Mouse (Mus musculus) splenic B cell, adult 2 months (primary cell): ENCODE results near the gene Kirrel3.

ENCODE experiments used
- DNase-seq: peaks from one replicate; pipeline ENCODE4 v3.0.0-alpha.2; 2011; ENCODE audit warnings: low read depth, low spot score
- H3K27me3 ChIP-seq: 2 replicates; pipeline ENCODE4 v1.6.1; 2012; ENCODE audit warnings: mild to moderate bottlenecking, low read length, moderate library complexity, mixed read lengths; ENCODE audit not compliant: control insufficient read depth, poor library complexity, insufficient read depth, severe bottlenecking
- H3K36me3 ChIP-seq: 2 replicates; pipeline ENCODE4 v1.6.1; 2012; ENCODE audit warnings: mild to moderate bottlenecking, low read length, moderate library complexity, mixed read lengths; ENCODE audit not compliant: control insufficient read depth, poor library complexity, insufficient read depth, severe bottlenecking

The Kirrel3 gene

DNA sequence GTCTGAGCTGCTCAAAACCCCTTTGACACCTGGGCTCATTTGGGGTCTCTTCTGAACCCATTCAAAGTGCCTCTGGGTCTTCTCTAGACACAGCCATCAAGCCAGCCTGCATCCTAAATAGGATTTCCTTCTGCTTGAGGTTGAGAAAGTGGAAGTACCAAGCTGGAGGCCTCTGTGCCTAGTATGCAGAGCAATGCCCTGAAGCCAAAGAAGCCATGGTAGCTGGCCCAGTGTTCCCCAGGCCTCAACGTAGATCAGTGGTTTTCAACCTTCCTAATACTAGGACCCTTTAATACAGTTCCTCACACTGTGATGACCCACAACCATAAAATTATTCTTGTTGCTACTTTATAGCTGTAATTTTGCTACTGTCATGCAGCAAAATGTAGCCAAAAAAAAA lies 167.4 kb downstream of the Kirrel3 start:
- Histone ChIP-seq H3K27me3 (no peaks in the 10 kb centered on the region), H3K36me3 (no peaks in the 10 kb centered on the region)
- no peak for DNase-seq

DNA sequence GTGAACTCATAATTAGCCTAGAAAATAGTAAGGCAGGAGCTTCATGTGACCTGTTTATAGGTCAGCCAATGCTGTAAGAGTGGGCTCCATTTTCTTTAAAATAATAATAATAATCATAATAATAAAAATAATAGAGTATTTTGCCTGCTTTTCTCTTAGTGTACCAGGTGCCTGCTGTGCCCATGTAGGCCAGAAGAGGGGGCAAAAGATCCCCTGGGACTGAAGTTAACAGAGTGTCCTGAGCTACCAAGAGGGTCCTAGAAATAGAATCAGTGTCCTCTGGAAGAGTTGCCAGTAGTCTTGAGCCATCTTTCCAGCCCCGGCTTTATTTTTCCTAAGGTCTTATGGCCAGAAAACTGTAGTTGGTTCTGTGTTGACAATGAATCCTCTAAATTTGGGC lies 174.9 kb downstream of the Kirrel3 start:
- no peaks in the 10 kb centered on the region for H3K36me3 ChIP-seq
- H3K27me3 ChIP-seq, result no peaks in the 10 kb centered on the region
- no peak for DNase-seq

DNA sequence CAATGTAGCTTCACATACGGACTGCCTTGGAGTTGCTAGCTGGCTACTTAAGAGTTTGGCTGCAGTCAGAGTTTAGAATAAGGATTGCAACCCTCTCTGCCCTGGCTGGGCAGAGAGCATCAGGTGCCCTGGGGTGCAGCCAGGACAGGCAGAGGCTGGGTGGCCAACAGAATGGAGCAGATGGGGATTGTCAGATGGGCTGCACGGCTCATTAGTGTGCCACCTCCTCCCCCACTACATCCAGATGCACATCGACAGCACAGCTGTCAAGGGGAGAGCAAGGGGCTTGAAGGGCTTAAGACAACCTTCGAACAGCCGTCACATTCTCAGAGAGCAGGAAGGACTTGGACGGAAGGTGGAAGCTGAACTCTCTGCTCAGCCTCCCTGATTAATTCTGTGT lies 177.7 kb downstream of the Kirrel3 start:
- H3K27me3 ChIP-seq, result no peaks in the 10 kb centered on the region
- no peak for DNase-seq

DNA sequence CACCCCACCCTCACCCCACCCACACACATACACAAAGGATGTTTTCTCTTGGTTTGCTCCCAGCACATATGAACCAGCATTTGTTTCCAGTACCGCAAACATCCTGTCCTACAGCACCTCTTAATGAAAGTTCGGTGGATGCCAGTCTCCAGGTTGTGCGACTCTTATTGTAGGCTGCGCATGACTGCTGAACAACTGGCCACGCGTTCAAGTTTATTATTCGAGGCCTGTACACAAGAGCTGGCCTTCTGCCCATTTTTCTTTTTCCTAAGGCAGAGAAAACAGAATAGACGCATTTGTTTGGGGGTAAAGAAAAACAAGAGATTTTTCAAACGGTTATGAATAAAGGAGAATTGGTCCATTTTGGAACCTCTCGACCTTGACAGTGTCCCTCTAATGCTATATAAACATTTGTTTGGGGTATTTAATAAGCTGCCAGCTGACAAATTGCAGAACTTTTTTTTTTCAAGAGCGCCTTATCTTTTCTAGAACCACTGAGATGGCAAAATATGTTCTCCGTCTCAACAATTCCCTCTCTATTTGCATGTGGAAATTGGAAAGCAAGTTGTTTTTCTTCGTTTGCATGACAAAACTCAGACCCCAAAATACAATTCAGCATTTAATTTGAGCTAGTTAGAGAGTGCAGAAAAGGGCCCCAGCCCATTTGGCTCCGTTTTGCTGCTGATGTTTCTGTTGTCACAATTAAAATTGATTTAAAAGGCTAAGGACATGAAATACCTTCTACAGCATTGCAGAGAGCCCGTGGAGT lies 179.9 kb downstream of the Kirrel3 start:
- DNase-seq, result no peak
- Histone ChIP-seq H3K36me3 (no peaks in the 10 kb centered on the region), H3K27me3 (no peaks in the 10 kb centered on the region)

More for the DNA sequence above, 177.7 kb downstream of the Kirrel3 start:
- H3K36me3 ChIP-seq, result no peaks in the 10 kb centered on the region

DNA sequence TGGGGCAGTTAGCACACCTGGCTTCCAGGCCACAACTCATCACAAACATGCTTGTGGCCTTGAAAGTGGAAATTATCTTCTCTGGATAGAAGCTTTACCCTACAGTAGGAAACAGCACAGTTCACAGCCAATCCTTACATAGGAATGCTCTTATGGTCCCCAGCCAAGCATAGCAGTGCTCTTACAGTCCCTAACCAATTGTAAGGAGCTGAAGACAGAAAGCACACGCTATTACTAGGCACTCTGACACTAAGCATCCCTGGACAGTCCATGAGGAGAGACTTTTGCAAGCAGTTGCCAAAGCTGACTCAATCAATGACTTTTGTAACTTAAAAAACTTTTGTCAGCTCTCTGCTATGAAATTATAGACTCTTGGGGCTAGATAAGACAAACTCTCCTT lies 181.5 kb downstream of the Kirrel3 start:
- H3K36me3 ChIP-seq, result no peaks in the 10 kb centered on the region
- DNase-seq, result no peak
- no peaks in the 10 kb centered on the region for H3K27me3 ChIP-seq

DNA sequence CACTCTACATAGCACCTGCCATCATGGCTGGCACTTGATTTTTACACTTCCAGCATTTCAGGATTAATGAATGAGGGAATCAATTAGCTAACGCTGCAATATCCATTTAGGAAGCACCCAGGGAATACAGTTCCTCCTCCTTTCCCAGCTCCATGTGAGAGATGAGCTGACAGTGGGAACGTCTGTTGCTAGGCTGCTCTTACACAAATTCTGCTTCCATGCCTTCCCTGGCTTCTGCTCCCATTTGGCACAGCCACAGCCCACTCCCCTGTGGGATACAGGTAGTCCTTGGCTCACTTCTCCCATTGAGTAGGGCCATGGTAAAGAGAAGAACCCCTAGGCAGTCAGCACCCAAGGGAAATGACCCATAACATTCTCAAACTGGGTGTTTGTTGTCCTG lies 185.2 kb downstream of the Kirrel3 start:
- DNase-seq, result no peak

DNA sequence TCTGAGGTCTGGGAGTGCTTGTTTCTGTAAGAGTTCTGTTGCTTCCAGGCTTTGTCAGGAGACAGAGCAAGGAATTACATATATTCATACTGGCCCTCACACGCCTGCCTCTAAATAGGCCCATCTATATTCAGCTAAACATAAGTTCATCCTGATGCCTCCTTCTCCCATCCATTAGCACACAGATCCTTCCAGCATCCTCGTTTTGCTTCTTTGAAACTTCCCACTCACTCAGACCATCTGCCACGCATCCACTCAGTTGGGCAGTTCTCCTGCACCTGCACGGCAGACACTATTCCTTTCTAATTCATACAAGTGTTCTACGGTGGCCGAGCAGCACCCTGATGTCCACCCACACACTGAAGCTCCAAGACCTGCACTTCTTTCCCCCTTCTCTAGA lies 201.1 kb downstream of the Kirrel3 start:
- Histone ChIP-seq H3K36me3 (no peaks in the 10 kb centered on the region), H3K27me3 (no peaks in the 10 kb centered on the region)
- DNase-seq, result no peak

More for the DNA sequence above, 185.2 kb downstream of the Kirrel3 start:
- Histone ChIP-seq H3K27me3 (no peaks in the 10 kb centered on the region), H3K36me3 (no peaks in the 10 kb centered on the region)

DNA sequence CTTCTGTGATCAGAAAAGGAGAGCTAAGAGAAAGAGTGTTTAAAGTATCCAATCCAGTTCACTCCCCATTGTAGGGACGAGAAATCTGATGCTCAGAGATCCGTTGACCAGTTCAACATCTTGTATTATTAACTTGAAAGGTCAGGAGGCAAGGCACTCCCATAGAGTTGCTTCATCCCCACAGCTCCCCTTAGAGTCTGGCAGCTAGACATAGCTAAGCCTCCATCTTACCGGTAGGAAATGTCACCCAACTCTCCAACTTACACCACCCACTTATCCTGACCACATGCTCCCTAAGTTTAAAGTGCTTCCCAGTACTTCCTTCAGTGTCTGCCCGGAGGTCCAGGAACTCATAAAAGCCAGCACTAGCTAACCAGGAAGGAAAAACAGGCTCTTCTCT lies 202.7 kb downstream of the Kirrel3 start:
- H3K27me3 ChIP-seq, result no peaks in the 10 kb centered on the region

DNA sequence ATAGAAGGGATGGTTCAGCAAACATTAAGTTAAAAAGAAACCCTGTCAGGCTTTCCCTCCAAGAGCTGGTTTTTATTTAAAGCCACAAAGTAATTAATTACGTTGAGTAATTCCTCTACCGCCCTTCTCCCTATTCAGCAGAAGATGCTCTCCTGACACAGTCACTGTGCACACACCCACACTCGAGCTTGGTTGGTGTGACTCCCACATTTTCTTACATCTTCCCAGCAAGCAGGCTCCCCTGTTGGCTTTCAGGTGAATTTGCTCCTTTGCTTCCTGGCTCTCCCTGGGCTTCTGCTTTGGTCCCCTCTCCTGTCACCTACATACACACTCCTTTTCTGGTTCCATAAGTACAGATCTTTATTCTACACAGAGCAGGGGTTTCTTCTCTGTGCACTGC lies 203.7 kb downstream of the Kirrel3 start:
- DNase-seq, result no peak
- Histone ChIP-seq H3K27me3 (no peaks in the 10 kb centered on the region), H3K36me3 (no peaks in the 10 kb centered on the region)

More for the DNA sequence above, 202.7 kb downstream of the Kirrel3 start:
- H3K36me3 ChIP-seq, result no peaks in the 10 kb centered on the region
- no peak for DNase-seq

DNA sequence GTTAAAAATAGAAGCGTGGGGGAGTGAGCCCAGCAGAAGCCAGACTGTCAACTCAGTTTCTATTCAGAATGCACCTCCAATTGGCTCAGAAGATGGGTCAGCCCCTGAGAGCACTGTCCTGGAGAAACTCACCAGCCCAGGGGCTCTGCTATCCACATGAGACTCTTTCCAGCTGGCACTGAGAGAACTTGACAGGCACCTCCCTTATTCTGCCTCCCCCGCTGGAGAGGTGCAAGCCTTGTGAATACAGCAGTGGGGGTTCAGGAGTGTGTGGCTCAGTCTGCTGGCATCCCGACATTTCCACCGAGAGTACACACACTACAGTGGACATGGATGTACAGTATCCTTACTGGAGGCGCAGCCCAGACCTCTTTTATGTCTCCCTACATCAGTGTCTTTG lies 210.0 kb downstream of the Kirrel3 start:
- H3K36me3 ChIP-seq, result no peaks in the 10 kb centered on the region
- DNase-seq, result no peak
- no peaks in the 10 kb centered on the region for H3K27me3 ChIP-seq

DNA sequence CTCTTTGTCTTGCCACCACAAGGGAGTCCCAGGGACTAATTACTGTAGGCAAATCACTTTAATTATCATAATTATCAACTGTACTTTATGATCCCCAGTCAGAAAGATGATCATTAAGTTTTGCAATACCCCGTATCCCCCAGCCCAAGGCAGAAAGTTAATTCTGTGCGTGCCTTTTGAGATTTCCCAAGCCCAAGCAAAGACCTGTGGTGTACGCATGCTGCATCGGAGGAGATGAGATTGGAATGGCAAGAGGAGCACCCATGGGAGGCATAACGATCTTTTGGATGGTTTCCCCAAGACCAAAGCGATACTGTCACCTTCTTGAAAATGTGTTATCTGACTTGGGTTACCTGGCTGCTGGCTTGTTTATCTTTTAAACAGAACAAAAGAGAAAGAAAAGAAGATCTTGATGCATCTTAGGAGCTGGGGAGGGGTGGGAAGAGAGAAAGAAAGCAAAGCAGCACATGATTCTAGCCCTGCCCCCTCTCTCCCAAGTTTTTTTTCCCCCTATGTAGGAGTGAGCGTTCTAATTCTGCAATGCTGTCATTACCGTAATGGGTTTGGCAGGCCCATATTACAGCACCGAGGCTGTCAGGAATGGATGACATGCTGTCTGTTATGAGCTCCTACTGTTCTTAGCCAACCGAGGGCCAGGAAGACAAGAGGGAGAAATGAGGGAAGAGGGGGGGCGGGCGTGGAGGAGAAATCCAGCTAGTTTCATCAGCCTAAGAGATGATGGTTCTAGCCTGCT lies 218.0 kb downstream of the Kirrel3 start:
- DNase-seq, result no peak
- no peaks in the 10 kb centered on the region for H3K36me3 ChIP-seq
- H3K27me3 ChIP-seq, result no peaks in the 10 kb centered on the region

DNA sequence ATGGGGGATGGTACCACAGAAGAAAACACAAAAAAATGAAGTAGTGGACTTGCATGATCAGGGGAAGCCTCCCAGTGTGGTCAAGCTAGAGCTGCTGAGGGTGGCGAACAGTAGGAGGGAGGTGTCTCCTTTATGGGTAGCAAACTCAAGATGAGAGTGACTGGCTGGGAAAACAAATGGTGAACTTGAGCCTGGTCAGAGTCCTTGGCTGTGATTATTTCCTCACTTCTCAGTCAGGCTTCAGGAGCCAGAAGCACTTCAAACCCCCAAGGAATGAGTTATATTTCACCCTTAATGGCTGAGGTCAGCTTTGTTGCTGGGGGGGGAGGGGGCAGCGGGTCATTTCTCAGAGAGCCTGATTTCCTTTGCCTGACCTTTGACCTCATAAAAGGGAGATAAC lies 218.7 kb downstream of the Kirrel3 start:
- no peak for DNase-seq
- Histone ChIP-seq H3K27me3 (no peaks in the 10 kb centered on the region), H3K36me3 (no peaks in the 10 kb centered on the region)

DNA sequence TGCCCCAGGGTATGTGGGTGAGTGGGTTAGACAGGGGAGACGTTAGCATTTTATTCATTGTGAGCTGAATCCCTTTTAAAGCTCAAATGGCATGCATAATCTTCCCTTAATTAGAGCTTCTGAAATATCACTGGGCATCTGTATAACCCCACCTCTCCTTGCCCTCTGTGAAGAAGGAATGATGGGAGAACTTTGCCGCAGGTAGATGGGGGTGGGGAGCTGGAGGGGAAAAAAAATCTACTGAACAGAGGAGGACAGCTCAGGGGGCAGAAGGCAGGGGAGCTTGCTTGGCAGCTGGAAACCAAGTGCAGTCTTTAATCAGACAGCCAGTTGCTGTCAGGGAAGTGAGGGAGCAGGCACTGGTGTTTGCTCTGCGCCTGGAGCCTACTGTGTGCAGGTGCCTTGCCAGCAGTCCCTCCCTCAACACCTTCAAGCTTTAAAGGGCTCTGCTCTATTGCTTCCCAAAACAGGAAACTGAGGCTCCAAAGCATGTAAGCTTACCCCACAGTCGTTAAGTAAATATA lies 220.7 kb downstream of the Kirrel3 start:
- Histone ChIP-seq H3K36me3 (no peaks in the 10 kb centered on the region), H3K27me3 (no peaks in the 10 kb centered on the region)
- no peak for DNase-seq

DNA sequence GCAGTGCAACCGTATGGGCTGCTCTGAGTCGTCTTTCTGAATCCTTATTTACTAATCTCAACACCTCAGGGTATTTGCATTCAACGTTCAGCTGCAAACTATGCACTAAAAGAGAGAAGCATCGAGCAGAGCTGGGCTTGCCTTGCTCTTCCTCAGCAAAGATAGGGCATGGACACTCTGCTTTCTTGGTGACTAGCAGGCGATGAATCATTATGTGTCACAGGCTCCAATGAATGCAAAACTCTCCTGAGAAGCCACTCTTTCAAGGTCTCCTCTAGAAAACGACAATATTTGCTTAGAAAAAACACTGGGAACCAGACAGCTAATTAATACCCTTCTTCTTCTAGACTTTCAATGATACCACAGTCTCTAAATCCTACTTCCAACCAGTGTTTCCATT lies 223.0 kb downstream of the Kirrel3 start:
- H3K27me3 ChIP-seq, result no peaks in the 10 kb centered on the region
- no peak for DNase-seq
- no peaks in the 10 kb centered on the region for H3K36me3 ChIP-seq

DNA sequence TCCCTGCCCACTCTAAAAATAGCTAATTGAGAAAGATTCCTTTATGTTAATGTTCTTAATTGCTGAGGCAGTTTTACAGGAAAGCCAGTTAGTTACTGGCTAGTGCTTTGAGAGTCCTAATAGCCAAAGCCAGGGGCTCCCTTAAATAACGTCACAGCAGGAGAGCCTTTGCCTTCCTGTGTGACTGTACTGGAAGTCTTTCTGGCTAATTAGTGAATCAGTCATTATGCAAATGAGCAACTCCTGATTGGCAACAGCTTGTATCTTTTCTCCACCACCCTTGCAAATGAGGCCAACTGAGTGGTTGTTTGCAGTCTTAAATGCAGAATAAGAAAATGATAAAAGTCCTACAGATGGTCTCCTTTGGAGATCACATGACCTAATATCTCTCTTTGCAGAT lies 226.3 kb downstream of the Kirrel3 start:
- H3K36me3 ChIP-seq, result no peaks in the 10 kb centered on the region
- no peak for DNase-seq
- H3K27me3 ChIP-seq, result no peaks in the 10 kb centered on the region
